Mouse (Mus musculus): ENCODE measurements around the gene Mpdu1. TPM values are rescaled to one million over a fixed set of nuclear protein-coding genes. Genes with fewer than 3 reads are reported as not detected.
A peak's percentile ranks its signal among the peaks of the same experiment; 100 is the strongest.

Mpdu1 gene
- polyA plus RNA-seq, 1 experiment from 2014 or later, result 69.9 TPM

GRCm38 (mm10) chr11:69657462-69657881, 5.0 kb downstream of the Mpdu1 start:
- H3K27me3 ChIP-seq (replicated peaks; ENCODE audit: control insufficient read depth, insufficient read depth, low read length), result no peaks in the 10 kb centered on the region
- no peak overlapping the region for H3K4me2 ChIP-seq (ENCODE audit: low read depth, low read length)
- ATAC-seq, result no peak
- no peak overlapping the region for H3K4me3 ChIP-seq (ENCODE audit: low read length)
- no peaks in the 10 kb centered on the region for H3K9me3 ChIP-seq (ENCODE audit: control insufficient read depth, low read length)
- 80% methylated on average over 15 of the region's 15 CpGs for WGBS
- H3K36me3 ChIP-seq (ENCODE audit: control insufficient read depth, insufficient read depth, low read length), result peaks cover 14% of the 10 kb centered on the region
- no peak overlapping the region for H3K9ac ChIP-seq (ENCODE audit: low read depth, low read length)
- peaks cover 12% of the 10 kb centered on the region for H3K4me1 ChIP-seq (ENCODE audit: control insufficient read depth, insufficient read depth, low read length)
- H3K27ac ChIP-seq (ENCODE audit: low read length), result no peak overlapping the region

- Histone ChIP-seq H3K4me1 (ENCODE audit: control insufficient read depth, insufficient read depth, low read length) (peaks cover 12% of the 10 kb centered on the region), H3K4me3 (ENCODE audit: low read length) (no peak overlapping the region), H3K9me3 (ENCODE audit: control insufficient read depth, low read length) (no peaks in the 10 kb centered on the region), H3K9ac (ENCODE audit: low read depth, low read length) (0 out of 2 replicates have a peak overlapping the region, but pooled peaks have one; percentile 24), H3K27me3 (replicated peaks; ENCODE audit: control insufficient read depth, insufficient read depth, low read length) (no peaks in the 10 kb centered on the region), H3K4me2 (ENCODE audit: low read depth, low read length) (no peak overlapping the region), H3K27ac (ENCODE audit: low read length) (no peak overlapping the region), H3K36me3 (ENCODE audit: control insufficient read depth, insufficient read depth, low read length) (peaks cover 20% of the 10 kb centered on the region)
- ATAC-seq, result no peak
- 76% methylated on average over 10 of the region's 10 CpGs for WGBS
Observed at GRCm38 (mm10) chr11:69656617-69657461, 5.6 kb downstream of the Mpdu1 start.

GRCm38 (mm10) chr11:69656065-69656455, 6.4 kb downstream of the Mpdu1 start:
- Histone ChIP-seq H3K9ac (ENCODE audit: low read depth, low read length) (0 out of 2 replicates have a peak overlapping the region, but pooled peaks have one; percentile 24), H3K36me3 (ENCODE audit: control insufficient read depth, insufficient read depth, low read length) (peaks cover 25% of the 10 kb centered on the region), H3K27me3 (replicated peaks; ENCODE audit: control insufficient read depth, insufficient read depth, low read length) (no peaks in the 10 kb centered on the region), H3K4me2 (ENCODE audit: low read depth, low read length) (no peak overlapping the region), H3K27ac (ENCODE audit: low read length) (no peak overlapping the region), H3K4me3 (ENCODE audit: low read length) (no peak overlapping the region), H3K4me1 (ENCODE audit: control insufficient read depth, insufficient read depth, low read length) (peaks cover 12% of the 10 kb centered on the region), H3K9me3 (ENCODE audit: control insufficient read depth, low read length) (no peaks in the 10 kb centered on the region)
- WGBS, result 72% methylated on average over 5 of the region's 5 CpGs
- ATAC-seq, result no peak

GRCm38 (mm10) chr11:69655264-69656064, 7.0 kb downstream of the Mpdu1 start, which contains the start of gene Sox15:
Sox15 (plus strand) TSS chr11:69655314.
- ATAC-seq, result peak; percentile 68
- Histone ChIP-seq H3K36me3 (ENCODE audit: control insufficient read depth, insufficient read depth, low read length) (peaks cover 28% of the 10 kb centered on the region), H3K27me3 (replicated peaks; ENCODE audit: control insufficient read depth, insufficient read depth, low read length) (no peaks in the 10 kb centered on the region), H3K27ac (ENCODE audit: low read length) (no peak within 1 kb of the TSS; the same call in none of the 2 replicates), H3K9ac (ENCODE audit: low read depth, low read length) (0 out of 2 replicates have a peak within 1 kb of the TSS, but pooled peaks have one; percentile 24), H3K9me3 (ENCODE audit: control insufficient read depth, low read length) (no peaks in the 10 kb centered on the region), H3K4me3 (ENCODE audit: low read length) (no peak within 1 kb of the TSS), H3K4me1 (ENCODE audit: control insufficient read depth, insufficient read depth, low read length) (peaks cover 12% of the 10 kb centered on the region), H3K4me2 (ENCODE audit: low read depth, low read length) (no peak within 1 kb of the TSS)
- 25% methylated on average over 34 of the region's 34 CpGs for WGBS

GRCm38 (mm10) chr11:69654760-69655159, 7.7 kb downstream of the Mpdu1 start:
- Histone ChIP-seq H3K4me1 (ENCODE audit: control insufficient read depth, insufficient read depth, low read length) (peaks cover 12% of the 10 kb centered on the region), H3K27me3 (replicated peaks; ENCODE audit: control insufficient read depth, insufficient read depth, low read length) (no peaks in the 10 kb centered on the region), H3K27ac (ENCODE audit: low read length) (no peak overlapping the region; the same call in none of the 2 replicates), H3K36me3 (ENCODE audit: control insufficient read depth, insufficient read depth, low read length) (peaks cover 30% of the 10 kb centered on the region), H3K4me3 (ENCODE audit: low read length) (no peak overlapping the region), H3K4me2 (ENCODE audit: low read depth, low read length) (no peak overlapping the region), H3K9me3 (ENCODE audit: control insufficient read depth, low read length) (no peaks in the 10 kb centered on the region), H3K9ac (ENCODE audit: low read depth, low read length) (no peak overlapping the region)
- WGBS, result 40% methylated on average over 9 of the region's 9 CpGs
- ATAC-seq, result no peak

- H3K4me3 ChIP-seq (ENCODE audit: low read length), result no peak overlapping the region
- ATAC-seq, result no peak
- peaks cover 31% of the 10 kb centered on the region for H3K36me3 ChIP-seq (ENCODE audit: control insufficient read depth, insufficient read depth, low read length)
- 0 out of 2 replicates have a peak overlapping the region, but pooled peaks have one; percentile 24 for H3K9ac ChIP-seq (ENCODE audit: low read depth, low read length)
- H3K27ac ChIP-seq (ENCODE audit: low read length), result no peak overlapping the region
- H3K27me3 ChIP-seq (replicated peaks; ENCODE audit: control insufficient read depth, insufficient read depth, low read length), result no peaks in the 10 kb centered on the region
- H3K4me2 ChIP-seq (ENCODE audit: low read depth, low read length), result no peak overlapping the region
- H3K9me3 ChIP-seq (ENCODE audit: control insufficient read depth, low read length), result no peaks in the 10 kb centered on the region
- 73% methylated on average over 5 of the region's 5 CpGs for WGBS
- peaks cover 12% of the 10 kb centered on the region for H3K4me1 ChIP-seq (ENCODE audit: control insufficient read depth, insufficient read depth, low read length)
Observed at GRCm38 (mm10) chr11:69653399-69653798, 9.0 kb downstream of the Mpdu1 start.

- H3K27ac ChIP-seq (ENCODE audit: low read length), result no peak overlapping the region
- WGBS, result 84% methylated on average over 5 of the region's 5 CpGs
- no peak for ATAC-seq
Observed at GRCm38 (mm10) chr11:69645860-69646259, 16.6 kb downstream of the Mpdu1 start.

GRCm38 (mm10) chr11:69635471-69635870, 27.0 kb downstream of the Mpdu1 start:
- no peaks in the 10 kb centered on the region for H3K27me3 ChIP-seq (replicated peaks; ENCODE audit: control insufficient read depth, insufficient read depth, low read length)
- H3K4me1 ChIP-seq (ENCODE audit: control insufficient read depth, insufficient read depth, low read length), result peaks cover 16% of the 10 kb centered on the region
- H3K4me2 ChIP-seq (ENCODE audit: low read depth, low read length), result no peak overlapping the region; the same call in 1 of the 2 replicates
- no peak overlapping the region for H3K9ac ChIP-seq (ENCODE audit: low read depth, low read length)
- no peak overlapping the region for H3K4me3 ChIP-seq (ENCODE audit: low read length)
- no peak for ATAC-seq
- 66% methylated on average over 3 of the region's 3 CpGs for WGBS
- H3K27ac ChIP-seq (ENCODE audit: low read length), result no peak overlapping the region
- H3K9me3 ChIP-seq (ENCODE audit: control insufficient read depth, low read length), result no peaks in the 10 kb centered on the region
- no peaks in the 10 kb centered on the region; the same call in 1 of the 2 replicates for H3K36me3 ChIP-seq (ENCODE audit: control insufficient read depth, insufficient read depth, low read length)

More at GRCm38 (mm10) chr11:69645860-69646259, 16.6 kb downstream of the Mpdu1 start:
- Histone ChIP-seq H3K4me1 (ENCODE audit: control insufficient read depth, insufficient read depth, low read length) (no peaks in the 10 kb centered on the region), H3K4me3 (ENCODE audit: low read length) (no peak overlapping the region), H3K9ac (ENCODE audit: low read depth, low read length) (no peak overlapping the region), H3K9me3 (ENCODE audit: control insufficient read depth, low read length) (no peaks in the 10 kb centered on the region), H3K36me3 (ENCODE audit: control insufficient read depth, insufficient read depth, low read length) (peaks cover 32% of the 10 kb centered on the region), H3K4me2 (ENCODE audit: low read depth, low read length) (no peak overlapping the region), H3K27me3 (replicated peaks; ENCODE audit: control insufficient read depth, insufficient read depth, low read length) (no peaks in the 10 kb centered on the region)

All from intestine, embryonic 16.5 days (tissue).